Mouse (Mus musculus): ENCODE measurements around the gene Bach2.
A peak's percentile ranks its signal among the peaks of the same experiment; 100 is the strongest.

The Bach2 gene

DNA sequence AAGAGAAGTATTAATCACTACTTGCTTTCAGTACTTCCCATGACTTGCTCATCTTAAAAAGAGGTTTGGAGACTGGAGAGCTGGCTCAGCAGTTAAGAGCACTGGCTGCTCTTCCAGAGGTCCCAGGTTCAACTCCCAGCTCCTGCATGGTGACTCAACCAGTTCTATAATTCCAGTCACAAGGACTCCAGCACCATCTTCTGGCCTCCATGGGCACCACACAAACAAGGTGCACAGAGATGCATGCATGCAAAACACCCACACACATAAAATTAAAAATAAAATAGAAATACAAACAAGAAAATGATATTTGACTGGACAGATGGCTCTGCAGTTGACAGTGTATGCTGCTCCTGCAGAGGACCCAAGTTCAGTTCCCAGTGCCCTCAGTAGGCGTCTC lies 336.0 kb downstream of the Bach2 start:
- no peak for DNase-seq

DNA sequence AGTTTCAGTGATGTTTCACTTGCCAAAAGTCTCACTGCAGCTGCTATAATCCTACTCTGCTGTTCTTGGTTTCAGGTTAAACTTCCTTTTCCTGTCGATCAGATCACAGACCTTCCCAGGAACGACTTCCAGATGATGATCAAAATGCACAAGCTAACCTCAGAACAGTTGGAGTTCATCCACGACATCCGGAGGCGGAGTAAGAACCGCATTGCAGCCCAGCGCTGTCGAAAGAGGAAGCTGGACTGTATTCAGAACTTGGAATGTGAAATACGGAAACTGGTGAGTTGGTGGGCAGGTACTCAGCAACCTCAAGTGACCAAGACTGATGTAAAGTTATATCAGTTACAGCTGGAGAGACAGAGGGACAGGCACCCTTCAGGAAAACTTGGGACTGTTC lies 336.6 kb downstream of the Bach2 start:
- no peak for DNase-seq

DNA sequence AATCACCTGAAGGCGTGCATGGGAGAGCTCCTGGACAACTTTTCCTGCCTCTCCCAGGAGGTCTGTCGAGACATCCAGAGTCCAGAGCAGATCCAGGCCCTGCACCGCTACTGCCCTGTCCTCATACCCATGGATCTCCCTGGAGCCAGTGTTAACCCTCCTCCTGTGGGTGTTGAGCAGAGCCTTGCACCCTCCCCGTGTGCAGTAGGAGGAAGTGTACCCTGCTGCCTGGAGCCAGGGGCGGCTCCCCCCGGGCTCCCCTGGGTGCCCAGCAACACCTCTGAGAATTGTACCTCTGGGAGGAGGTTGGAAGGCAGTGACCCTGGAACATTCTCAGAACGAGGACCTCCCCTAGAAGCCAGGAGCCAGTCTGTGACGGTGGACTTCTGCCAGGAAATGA lies 341.2 kb downstream of the Bach2 start:
- DNase-seq = no peak

DNA sequence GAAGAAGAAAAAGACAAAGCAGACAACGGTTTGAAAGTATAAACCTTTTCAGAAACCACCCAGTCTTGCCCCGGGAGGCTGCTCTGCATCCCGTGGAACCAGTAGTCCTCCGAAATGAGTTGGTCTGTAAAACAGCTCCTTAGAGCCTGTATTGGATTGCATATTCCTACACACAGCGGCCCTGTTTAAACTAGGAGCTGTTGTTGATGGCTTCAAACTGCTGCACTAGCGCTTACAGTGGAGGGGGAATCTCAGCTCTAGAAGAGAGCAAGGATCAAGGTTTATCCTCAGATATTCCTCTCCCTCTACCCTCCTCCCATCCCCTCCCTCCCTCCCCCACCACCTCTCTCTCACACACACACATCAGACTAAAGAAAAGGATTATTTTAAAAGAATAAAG lies 345.6 kb downstream of the Bach2 start:
- no peak for DNase-seq

DNA sequence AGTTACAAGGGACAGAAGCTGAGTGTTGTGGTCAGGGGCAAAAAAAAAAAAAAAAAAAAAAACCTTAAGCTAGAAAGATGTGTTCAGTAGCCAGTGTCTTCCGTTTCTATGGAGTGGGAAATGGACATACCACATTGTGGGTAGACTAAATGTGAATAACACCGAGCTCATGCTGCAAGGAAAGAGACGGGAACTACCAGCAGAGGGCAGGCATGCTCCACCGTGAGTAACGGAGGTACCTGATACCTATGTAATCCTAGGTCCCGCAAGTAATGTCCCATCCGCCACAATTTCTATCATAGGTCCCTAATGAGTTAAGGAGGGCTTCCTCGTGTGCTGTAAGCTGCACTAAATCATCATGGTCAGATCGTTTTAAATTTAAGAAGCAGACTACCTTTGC lies 348.0 kb downstream of the Bach2 start:
- peak; percentile 61 to 82 for DNase-seq

- no peak for DNase-seq
These were observed 348.9 kb downstream of the Bach2 start for GRCm38 (mm10) chr4:32587543-32587942.

GRCm38 (mm10) chr4:32588237-32588636 lies 349.6 kb downstream of the Bach2 start:
- no peak for DNase-seq

DNA sequence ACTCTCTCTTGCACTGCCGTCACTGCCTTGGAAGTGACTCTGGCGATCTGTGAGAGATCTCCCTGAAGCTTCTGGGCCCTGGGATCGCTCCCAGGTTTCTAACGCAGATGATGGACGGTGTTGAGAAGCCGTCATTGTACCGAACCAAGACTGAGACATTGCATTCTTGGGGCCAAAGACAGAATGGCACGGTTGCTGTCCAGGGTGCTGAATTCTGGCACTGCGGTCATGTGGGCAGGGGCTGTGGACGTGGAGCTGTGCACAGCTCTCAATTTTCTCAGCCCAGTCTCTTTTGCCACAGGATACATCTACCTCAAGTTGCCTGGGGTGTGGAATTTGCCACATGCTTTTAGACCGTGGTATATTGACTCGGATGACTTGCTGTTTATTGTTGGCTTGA lies 362.5 kb downstream of the Bach2 start:
- peak; percentile 55 to 69 for DNase-seq

- DNase-seq = no peak
These were observed 364.1 kb downstream of the Bach2 start, which contains the start of gene Gja10 for GRCm38 (mm10) chr4:32602660-32603059. Gene Gja10 (minus strand): TSS chr4:32602760.

DNA sequence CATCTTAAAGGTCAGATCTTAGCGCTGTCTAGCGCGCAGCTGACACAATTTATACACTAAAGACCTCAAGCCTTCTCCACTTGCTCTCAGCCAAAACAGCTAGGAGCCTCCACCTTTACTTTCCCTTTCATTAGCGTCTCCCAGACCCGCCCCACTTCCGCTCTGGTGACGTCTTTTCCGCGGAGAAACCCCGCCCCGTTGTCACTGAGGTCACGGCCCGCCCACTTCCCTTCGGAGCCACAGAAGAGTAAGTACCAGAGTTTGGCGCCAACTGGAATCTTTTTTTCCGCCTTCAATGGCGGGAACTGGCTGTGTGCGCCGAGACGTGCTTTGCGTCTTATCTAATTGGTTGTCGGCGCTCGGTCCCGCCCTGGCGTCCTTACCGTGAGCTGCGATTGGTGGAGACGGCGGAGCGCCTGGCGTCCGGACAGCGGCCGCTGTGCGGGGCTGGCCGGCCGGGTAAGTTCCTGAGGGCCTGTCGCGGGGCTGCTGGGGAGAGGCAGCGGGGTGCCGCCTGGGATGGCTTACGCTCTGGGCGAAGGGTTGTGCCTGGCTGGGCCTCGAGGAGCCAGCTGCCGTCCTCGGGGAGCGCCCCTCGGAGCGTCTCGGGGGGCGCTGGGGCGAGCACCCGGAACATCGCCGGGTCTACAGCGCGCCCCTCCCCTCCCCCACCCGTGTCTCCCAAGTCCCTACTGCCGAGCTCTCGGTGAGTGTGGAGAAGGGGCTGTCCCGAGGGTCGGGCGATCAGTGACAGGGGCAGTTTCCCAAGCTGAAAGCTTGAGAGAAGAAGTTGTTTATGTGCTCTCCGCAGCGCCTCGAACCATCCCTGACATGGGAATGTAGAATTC lies 376.7 kb downstream of the Bach2 start, which contains the start of gene Casp8ap2:
TSS of gene Casp8ap2 (plus strand) at position 418 of the 848 bp plus-strand sequence.
- peak; percentile 99 for DNase-seq

- DNase-seq = no peak
These were observed 383.0 kb downstream of the Bach2 start for GRCm38 (mm10) chr4:32621637-32622036.
